Mouse (Mus musculus): ENCODE measurements around the gene Iyd. TPM values are rescaled to one million over a fixed set of nuclear protein-coding genes. Genes with fewer than 3 reads are reported as not detected.
"Not testable (repeated sequence)": the region's sequence is repeated elsewhere in the genome, so short reads cannot be mapped to it uniquely, and the experiment has no call there.

Gene Iyd
- not detected for total RNA-seq (2021)
- long read RNA-seq, experiment 1 = 0 reads
- long read RNA-seq, experiment 2 = 0 reads

GRCm38 (mm10) chr10:3540003-3540827 lies at the start of gene Iyd:
TSS of gene Iyd (plus strand) at chr10:3540240.
- no peak for DNase-seq
- intact Hi-C loops (cut with DNase I; ENCODE audit: low total_unique reads) = no loop called here

- intact Hi-C loops (cut with DNase I; ENCODE audit: low total_unique reads) = no loop called here
- DNase-seq = no peak
These were observed 43.2 kb upstream of the Iyd start for GRCm38 (mm10) chr10:3496791-3497190.

- DNase-seq; intact Hi-C loops (cut with DNase I; ENCODE audit: low total_unique reads): not testable (repeated sequence)
These were observed 39.2 kb upstream of the Iyd start for GRCm38 (mm10) chr10:3500846-3501245.

GRCm38 (mm10) chr10:3507484-3508221 lies 32.4 kb upstream of the Iyd start:
- intact Hi-C loops (cut with DNase I; ENCODE audit: low total_unique reads) = no loop called here
- DNase-seq = peak; percentile 23

GRCm38 (mm10) chr10:3508222-3508588 lies 31.8 kb upstream of the Iyd start:
- intact Hi-C loops (cut with DNase I; ENCODE audit: low total_unique reads) = no loop called here
- no peak for DNase-seq

- no peak for DNase-seq
- intact Hi-C loops (cut with DNase I; ENCODE audit: low total_unique reads) = no loop called here
These were observed 31.3 kb upstream of the Iyd start for GRCm38 (mm10) chr10:3508746-3509145.

GRCm38 (mm10) chr10:3509663-3510277 lies 30.3 kb upstream of the Iyd start:
- DNase-seq = no peak
- intact Hi-C loops (cut with DNase I; ENCODE audit: low total_unique reads) = no loop called here

- no peak for DNase-seq
- intact Hi-C loops (cut with DNase I; ENCODE audit: low total_unique reads) = no loop called here
These were observed 29.6 kb upstream of the Iyd start for GRCm38 (mm10) chr10:3510486-3510885.

GRCm38 (mm10) chr10:3511401-3511800 lies 28.6 kb upstream of the Iyd start:
- DNase-seq = no peak
- intact Hi-C loops (cut with DNase I; ENCODE audit: low total_unique reads) = no loop called here

GRCm38 (mm10) chr10:3512620-3513305 lies 27.3 kb upstream of the Iyd start:
- intact Hi-C loops (cut with DNase I; ENCODE audit: low total_unique reads) = no loop called here

GRCm38 (mm10) chr10:3513947-3514346 lies 26.1 kb upstream of the Iyd start:
- intact Hi-C loops (cut with DNase I; ENCODE audit: low total_unique reads) = no loop called here

More at GRCm38 (mm10) chr10:3512620-3513305, 27.3 kb upstream of the Iyd start:
- DNase-seq = peak; percentile 8

GRCm38 (mm10) chr10:3514634-3515033 lies 25.4 kb upstream of the Iyd start:
- DNase-seq = no peak
- intact Hi-C loops (cut with DNase I; ENCODE audit: low total_unique reads) = no loop called here

More at GRCm38 (mm10) chr10:3513947-3514346, 26.1 kb upstream of the Iyd start:
- DNase-seq = no peak

GRCm38 (mm10) chr10:3516442-3516841 lies 23.6 kb upstream of the Iyd start:
- intact Hi-C loops (cut with DNase I; ENCODE audit: low total_unique reads) = no loop called here
- DNase-seq = no peak

- intact Hi-C loops (cut with DNase I; ENCODE audit: low total_unique reads) = no loop called here
- no peak for DNase-seq
These were observed 16.8 kb upstream of the Iyd start for GRCm38 (mm10) chr10:3523044-3523793.

GRCm38 (mm10) chr10:3524513-3524912 lies 15.5 kb upstream of the Iyd start:
- intact Hi-C loops (cut with DNase I; ENCODE audit: low total_unique reads) = no loop called here
- DNase-seq = no peak

- intact Hi-C loops (cut with DNase I; ENCODE audit: low total_unique reads) = no loop called here
- no peak for DNase-seq
These were observed 14.5 kb upstream of the Iyd start for GRCm38 (mm10) chr10:3525420-3526019.

GRCm38 (mm10) chr10:3529807-3530206 lies 10.2 kb upstream of the Iyd start:
- no peak for DNase-seq
- intact Hi-C loops (cut with DNase I; ENCODE audit: low total_unique reads) = no loop called here

GRCm38 (mm10) chr10:3530661-3531060 lies 9.4 kb upstream of the Iyd start:
- intact Hi-C loops (cut with DNase I; ENCODE audit: low total_unique reads) = loop anchor here (1.0 kb wide), 1 partner anchor 197 kb away; no protein-coding TSS in a partner anchor
- DNase-seq = no peak

Data from gastrocnemius, postnatal 14 days (tissue).